Mouse (Mus musculus): ENCODE measurements around the gene Pfkl.
"Not testable (repeated sequence)": the region's sequence is repeated elsewhere in the genome, so short reads cannot be mapped to it uniquely, and the experiment has no call there.

The Pfkl gene

GRCm38 (mm10) chr10:78009945-78010293 lies at the start of gene Pfkl:
Gene Pfkl, minus strand, starts transcription at chr10:78010083.
- DNase-seq (ENCODE audit: low read depth, low spot score), result peak; percentile 48

- DNase-seq (ENCODE audit: low read depth, low spot score), result no peak
Measured at GRCm38 (mm10) chr10:78057056-78057455, 47.2 kb upstream of the Pfkl start.

GRCm38 (mm10) chr10:78054633-78055565 lies 45.0 kb upstream of the Pfkl start:
- DNase-seq (ENCODE audit: low read depth, low spot score), result no peak

- DNase-seq (ENCODE audit: low read depth, low spot score), result no peak
Measured at GRCm38 (mm10) chr10:78049519-78050035, 39.7 kb upstream of the Pfkl start.

GRCm38 (mm10) chr10:78048061-78048730 lies 38.3 kb upstream of the Pfkl start:
- no peak for DNase-seq (ENCODE audit: low read depth, low spot score)

GRCm38 (mm10) chr10:78046388-78046787 lies 36.5 kb upstream of the Pfkl start:
- DNase-seq (ENCODE audit: low read depth, low spot score), result no peak

GRCm38 (mm10) chr10:78044531-78044930 lies 34.6 kb upstream of the Pfkl start:
- DNase-seq (ENCODE audit: low read depth, low spot score), result no peak

GRCm38 (mm10) chr10:78043406-78043836 lies 33.5 kb upstream of the Pfkl start, which contains the start of gene Aire:
Gene Aire, minus strand, starts transcription at chr10:78043610.
- DNase-seq (ENCODE audit: low read depth, low spot score), result peak; percentile 73

- no peak for DNase-seq (ENCODE audit: low read depth, low spot score)
Measured at GRCm38 (mm10) chr10:78042697-78043405, 33.0 kb upstream of the Pfkl start.

- no peak for DNase-seq (ENCODE audit: low read depth, low spot score)
Measured at GRCm38 (mm10) chr10:78042096-78042495, 32.2 kb upstream of the Pfkl start.

- no peak for DNase-seq (ENCODE audit: low read depth, low spot score)
Measured at GRCm38 (mm10) chr10:78041647-78042046, 31.8 kb upstream of the Pfkl start, which contains the start of gene Dnmt3l. Gene Dnmt3l, plus strand, starts transcription at chr10:78041947.

GRCm38 (mm10) chr10:78037139-78037538 lies 27.3 kb upstream of the Pfkl start:
- no peak for DNase-seq (ENCODE audit: low read depth, low spot score)

- no peak for DNase-seq (ENCODE audit: low read depth, low spot score)
Measured at GRCm38 (mm10) chr10:78031987-78032386, 22.1 kb upstream of the Pfkl start.

- no peak for DNase-seq (ENCODE audit: low read depth, low spot score)
Measured at GRCm38 (mm10) chr10:78029080-78029479, 19.2 kb upstream of the Pfkl start.

- no peak for DNase-seq (ENCODE audit: low read depth, low spot score)
Measured at GRCm38 (mm10) chr10:78028129-78028528, 18.2 kb upstream of the Pfkl start.

- DNase-seq (ENCODE audit: low read depth, low spot score), result not testable (repeated sequence)
Measured at GRCm38 (mm10) chr10:78025453-78025852, 15.6 kb upstream of the Pfkl start.

GRCm38 (mm10) chr10:78019984-78020383 lies 10.1 kb upstream of the Pfkl start:
- DNase-seq (ENCODE audit: low read depth, low spot score), result not testable (repeated sequence)

GRCm38 (mm10) chr10:78019291-78019690 lies 9.4 kb upstream of the Pfkl start:
- no peak for DNase-seq (ENCODE audit: low read depth, low spot score)

GRCm38 (mm10) chr10:78018797-78019203 lies 8.9 kb upstream of the Pfkl start:
- no peak for DNase-seq (ENCODE audit: low read depth, low spot score)

- no peak for DNase-seq (ENCODE audit: low read depth, low spot score)
Measured at GRCm38 (mm10) chr10:78016366-78016765, 6.5 kb upstream of the Pfkl start.

- DNase-seq (ENCODE audit: low read depth, low spot score), result no peak
Measured at GRCm38 (mm10) chr10:78015489-78015888, 5.6 kb upstream of the Pfkl start.

Measured in WW6 (cell line).